Mouse (Mus musculus) liver, adult 2 months (tissue): Measurements from ENCODE around the gene Fsip1.

Source experiments
- CTCF ChIP-seq: fragments of 200-500 bp; IDR thresholded peaks from 2 replicates; pipeline ENCODE4 v1.5.1; 2011; ENCODE audit warnings: low read depth, low read length, control low read depth
- POLR2A ChIP-seq: fragments of 200-500 bp; IDR thresholded peaks from 2 replicates; pipeline ENCODE4 v1.6.1; 2011; ENCODE audit warnings: low read length, control low read depth; ENCODE audit not compliant: insufficient read depth; ENCODE audit errors: extremely low read depth

GRCm38 (mm10) chr2:118139261-118139660 is 117.5 kb downstream of the Fsip1 start:
- TF ChIP-seq POLR2A (no peak), CTCF (no peak)
